Comparison of ENCODE assay signal across 11 mouse cellular contexts in the genomic region with DNA sequence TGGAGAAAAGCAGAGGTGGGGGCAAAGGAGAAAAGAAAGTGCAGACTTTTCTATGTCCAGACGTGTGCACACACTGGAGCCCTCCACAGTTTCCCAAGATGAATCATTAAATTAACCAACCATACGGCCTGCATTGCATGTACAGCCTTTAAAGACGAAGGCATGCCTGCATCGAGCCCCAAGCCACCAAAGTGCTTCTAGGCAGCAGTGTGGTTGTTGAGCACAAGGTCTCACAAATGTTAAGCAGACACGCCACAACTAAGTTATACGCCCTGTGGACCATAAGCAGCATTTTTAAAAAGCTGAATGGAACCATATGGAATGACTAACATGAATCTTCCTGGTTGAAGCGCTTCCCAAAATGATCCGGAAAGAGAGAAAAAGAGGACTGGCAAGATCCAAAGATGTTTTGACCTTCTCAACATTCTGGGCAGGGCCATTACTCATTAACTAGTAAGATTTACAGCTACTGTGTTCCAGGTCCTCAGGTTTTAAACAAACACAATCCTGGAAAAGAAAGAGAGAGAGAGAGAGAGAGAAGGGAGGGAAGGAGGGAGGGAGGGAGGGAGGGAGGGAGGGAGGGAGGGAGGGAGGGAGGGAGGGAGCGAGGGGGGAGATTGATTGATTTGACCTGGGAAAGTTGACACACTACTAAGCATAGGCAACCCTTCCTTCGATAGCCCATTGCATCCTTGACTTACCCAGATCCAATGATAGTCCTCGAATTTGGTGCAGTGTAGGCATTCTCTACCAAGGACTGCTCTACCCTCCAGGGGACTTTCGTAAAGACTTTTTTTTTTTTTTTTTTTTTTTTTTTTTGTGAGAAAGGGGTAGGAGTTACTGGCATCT. TPM values are rescaled to one million over a fixed set of nuclear protein-coding genes. Genes with fewer than 3 reads are reported as not detected.
DNase-seq lines count a peak whose midpoint lies in the region; ATAC-seq and TF ChIP-seq lines count a peak whose summit lies in the region.
"Had no signal": no experiment of that assay in that cellular context is flagged by ENCODE, and none has a peak within 500 bp of the region (broad histone marks: within the 10 kb centered on the region; RNA-seq: fewer than 3 reads in every experiment).

No protein-coding gene starts in this region.

- WGBS in heart, embryonic 13.5 days, result 81% methylated on average over 12 of the region's 12 CpGs
- WGBS in liver, embryonic 13.5 days (ENCODE audit: insufficient replicate concordance), result 57% methylated on average over 12 of the region's 12 CpGs
- WGBS in midbrain, embryonic 16.5 days, result 89% methylated on average over 12 of the region's 12 CpGs

- no peaks in the 10 kb centered on the region for H3K9me3 ChIP-seq in heart, embryonic 13.5 days
- H3K9me3 ChIP-seq in ES-E14 (ENCODE audit: control insufficient read depth, insufficient read depth, low read depth, low read length), result no peaks in the 10 kb centered on the region
- H3K9me3 ChIP-seq in liver, embryonic 13.5 days (replicated peaks), result no peaks in the 10 kb centered on the region
- no peaks in the 10 kb centered on the region for H3K9me3 ChIP-seq in midbrain, embryonic 16.5 days (replicated peaks; ENCODE audit: control insufficient read depth, low read length, poor library complexity, severe bottlenecking)

- H3K4me1 ChIP-seq in heart, embryonic 13.5 days, result peaks cover 83% of the 10 kb centered on the region
- H3K4me1 ChIP-seq in ES-E14 (ENCODE audit: control insufficient read depth in 2 of 2, insufficient read depth in 2 of 2, low read length in 2 of 2, poor library complexity in 1 of 2), result peaks cover 4 to 17% of the 10 kb centered on the region in 2 experiments
- H3K4me1 ChIP-seq in liver, embryonic 13.5 days (replicated peaks), result peaks cover 42% of the 10 kb centered on the region
- H3K4me1 ChIP-seq in midbrain, embryonic 16.5 days (ENCODE audit: control insufficient read depth, insufficient read depth, low read length), result no peaks in the 10 kb centered on the region

- H3K4me2 ChIP-seq in heart, embryonic 13.5 days, result no peak overlapping the region
- 0 out of 2 replicates have a peak overlapping the region, but pooled peaks have one; percentile 8 for H3K4me2 ChIP-seq in liver, embryonic 13.5 days
- H3K4me2 ChIP-seq in midbrain, embryonic 16.5 days (ENCODE audit: low read length), result no peak overlapping the region

- 0 out of 2 replicates have a peak overlapping the region, but pooled peaks have one; percentile 8 for H3K27ac ChIP-seq in heart, embryonic 13.5 days (replicated peaks)
- 0 out of 2 replicates have a peak overlapping the region, but pooled peaks have one; percentile 5 for H3K27ac ChIP-seq in ES-E14 (ENCODE audit: insufficient read depth, low read depth, low read length, poor library complexity, severe bottlenecking)
- H3K27ac ChIP-seq in liver, embryonic 13.5 days, result no peak overlapping the region; the same call in 1 of the 2 replicates
- no peak overlapping the region for H3K27ac ChIP-seq in midbrain, embryonic 16.5 days (ENCODE audit: low read length)

- no peak overlapping the region for H3K4me3 ChIP-seq in heart, embryonic 13.5 days
- no peak overlapping the region for H3K4me3 ChIP-seq in ES-E14 (ENCODE audit: insufficient read depth in 1 of 2, low read depth in 1 of 2, low read length in 2 of 2, poor library complexity in 1 of 2, severe bottlenecking in 1 of 2)
- no peak overlapping the region for H3K4me3 ChIP-seq in liver, embryonic 13.5 days (replicated peaks)
- no peak overlapping the region for H3K4me3 ChIP-seq in midbrain, embryonic 16.5 days (ENCODE audit: low read depth, low read length)

- H3K27me3 ChIP-seq in heart, embryonic 13.5 days (replicated peaks), result no peaks in the 10 kb centered on the region
- no peaks in the 10 kb centered on the region for H3K27me3 ChIP-seq in liver, embryonic 13.5 days
- no peaks in the 10 kb centered on the region for H3K27me3 ChIP-seq in midbrain, embryonic 16.5 days (ENCODE audit: control insufficient read depth, insufficient read depth, low read depth, low read length)

- no peak for DNase-seq in heart, postnatal 4 days
- no peak for DNase-seq in ES-E14 (ENCODE audit: low read depth, low spot score)
- DNase-seq in kidney, adult 9 months, result peak; percentile 73
- no peak for DNase-seq in liver, embryonic 13.5 days
- no peak for DNase-seq in spleen, adult 18-20 months
- DNase-seq: cerebellum, adult 9-10 months; heart, adult 18-20 months; heart, postnatal 36 days had no signal

- H3K36me3 ChIP-seq in heart, embryonic 13.5 days, result no peaks in the 10 kb centered on the region
- H3K36me3 ChIP-seq in ES-E14 (ENCODE audit: control insufficient read depth, insufficient read depth, low read length, poor library complexity, severe bottlenecking), result no peaks in the 10 kb centered on the region
- H3K36me3 ChIP-seq in liver, embryonic 13.5 days, result no peaks in the 10 kb centered on the region
- no peaks in the 10 kb centered on the region for H3K36me3 ChIP-seq in midbrain, embryonic 16.5 days (ENCODE audit: control insufficient read depth, insufficient read depth, low read length)

- ATAC-seq in heart, embryonic 13.5 days (ENCODE audit: extremely low read depth, insufficient number of reproducible peaks, low FRiP score, low TSS enrichment), result no peak
- 0 out of 2 replicates have a peak, but pooled peaks have one; percentile 26 for ATAC-seq in liver, embryonic 13.5 days (ENCODE audit: low read depth)
- ATAC-seq in midbrain, embryonic 16.5 days, result no peak
- no peak for ATAC-seq in cerebellum, adult (ENCODE audit: insufficient number of reproducible peaks, low FRiP score, low TSS enrichment)

- no peak overlapping the region for H3K9ac ChIP-seq in heart, embryonic 13.5 days
- H3K9ac ChIP-seq in ES-E14 (ENCODE audit: insufficient read depth, low read depth, low read length, poor library complexity, severe bottlenecking), result no peak overlapping the region
- no peak overlapping the region for H3K9ac ChIP-seq in liver, embryonic 13.5 days
- H3K9ac ChIP-seq in midbrain, embryonic 16.5 days (ENCODE audit: low read depth, low read length), result no peak overlapping the region

- in situ Hi-C loops in ES-E14 (cut with MboI; ENCODE audit: low sequenced_read_pairs in 2 of 2, unreplicated experiment in 2 of 2), result no loop called here

TF ChIP-seq in ES-E14, 5 proteins besides CTCF, POLR2A, EP300 and RAD21:
- TF ChIP-seq MAFK (IDR thresholded peaks at IDR 0.05; ENCODE audit: insufficient read depth, low read depth, low read length), result no peak
- no peak; the same call in 1 of the 2 replicates for TF ChIP-seq ZNF384 (IDR thresholded peaks at IDR 0.05; ENCODE audit: low read depth, low read length)
- TF ChIP-seq HCFC1 (IDR thresholded peaks at IDR 0.05; ENCODE audit: borderline replicate concordance, insufficient read depth, low read length), result no peak
- no peak for TF ChIP-seq CHD2 (IDR thresholded peaks at IDR 0.05; ENCODE audit: low read depth, low read length)
- TF ChIP-seq ZC3H11A (IDR thresholded peaks at IDR 0.05; ENCODE audit: borderline replicate concordance, low read depth, low read length), result no peak

RNA-seq across cellular contexts. Expression of a gene that starts 26.5 kb away (rescaled TPM):
- 7.3 and 7.5 TPM in 2 replicates for polyA plus RNA-seq in heart, embryonic 13.5 days (2015; fragmentation: Nextera tagmentation; extraction: Ambion mirVana)
- 10 to 100 TPM; 38.9 to 40.6 TPM for total RNA-seq in heart, postnatal 4 days (2021)
- 14.6 and 17.4 TPM in 2 replicates for total RNA-seq in ES-E14 (2012; rRNA removed)
- 1.2 and 1.3 TPM in 2 replicates for polyA plus RNA-seq in liver, embryonic 13.5 days (2015; fragmentation: Nextera tagmentation; extraction: Ambion mirVana)
- 34.6 and 41.9 TPM in 2 replicates for polyA plus RNA-seq in midbrain, embryonic 16.5 days (2015; fragmentation: Nextera tagmentation; extraction: Ambion mirVana)

Comparison
In these comparisons a context has a peak if more than half of its experiments do, and no peak if none do; other contexts are left out.
1. H3K27ac ChIP-seq: peak in heart, embryonic 13.5 days (single experiment) and ES-E14 (single experiment); none in liver, embryonic 13.5 days (single experiment) and midbrain, embryonic 16.5 days (single experiment).